ENCODE assay signal across 31 mouse cellular contexts in genomic region chr11:59616986-59617385, GRCm38 (mm10). TPM values are rescaled to one million over a fixed set of nuclear protein-coding genes. Genes with fewer than 3 reads are reported as not detected.
"Had no signal": no experiment of that assay in that cellular context is flagged by ENCODE, and none has a peak within 500 bp of the region (broad histone marks: within the 10 kb centered on the region; RNA-seq: fewer than 3 reads in every experiment).

No protein-coding gene starts in this region.

RNA-seq across cellular contexts. Expression of gene Olfr223, which starts 23.9 kb away (rescaled TPM):
- total RNA-seq: common myeloid progenitor, adult 5-6 weeks; forebrain, postnatal 0 days; gastrocnemius, adult 18-20 months; gastrocnemius, adult 2 months; gastrocnemius, adult 8-10 months; gastrocnemius, postnatal 10 days; gastrocnemius, postnatal 14 days; gastrocnemius, postnatal 25 days; gastrocnemius, postnatal 36 days; gastrocnemius, postnatal 4 days; heart, adult 18-20 months; heart, adult 2 months; heart, adult 8-10 months had no signal
- polyA plus RNA-seq: cortical plate, adult 2 months; embryonic facial prominence, embryonic 10.5 days; embryonic facial prominence, embryonic 11.5 days; embryonic facial prominence, embryonic 12.5 days; embryonic facial prominence, embryonic 13.5 days; embryonic facial prominence, embryonic 14.5 days; embryonic facial prominence, embryonic 15.5 days; erythroblast, embryonic 14.5 days; forebrain, embryonic 10.5 days; forebrain, embryonic 11.5 days; forebrain, embryonic 12.5 days; forebrain, embryonic 13.5 days; forebrain, embryonic 14.5 days; forebrain, embryonic 15.5 days; forebrain, embryonic 16.5 days; forebrain, postnatal 0 days; frontal cortex, adult 2 months; gonadal fat pad, adult 2 months; heart, adult 2 months; heart, embryonic 10.5 days had no signal

RNA-seq across cellular contexts. Expression of gene Olfr222, which starts 41.0 kb away (rescaled TPM):
- total RNA-seq: common myeloid progenitor, adult 5-6 weeks; forebrain, postnatal 0 days; gastrocnemius, adult 18-20 months; gastrocnemius, adult 2 months; gastrocnemius, adult 8-10 months; gastrocnemius, postnatal 10 days; gastrocnemius, postnatal 14 days; gastrocnemius, postnatal 25 days; gastrocnemius, postnatal 36 days; gastrocnemius, postnatal 4 days; heart, adult 18-20 months; heart, adult 2 months; heart, adult 8-10 months had no signal
- polyA plus RNA-seq: cortical plate, adult 2 months; embryonic facial prominence, embryonic 11.5 days; embryonic facial prominence, embryonic 13.5 days; erythroblast, embryonic 14.5 days; forebrain, embryonic 10.5 days; forebrain, embryonic 11.5 days; forebrain, embryonic 12.5 days; forebrain, embryonic 13.5 days; forebrain, embryonic 14.5 days; forebrain, embryonic 15.5 days; forebrain, embryonic 16.5 days; forebrain, postnatal 0 days; frontal cortex, adult 2 months; gonadal fat pad, adult 2 months; heart, adult 2 months; heart, embryonic 10.5 days had no signal
